Mouse (Mus musculus) heart, embryonic 15.5 days (tissue): ENCODE measurements at regions not wholly inside any gene's neighbourhood (a gene's known extent, or its start where the extent isn't known, plus 50 kb on each side); places are given as distances from the start of the nearest gene placed in this dataset.
"Not testable (repeated sequence)": the region's sequence is repeated elsewhere in the genome, so short reads cannot be mapped to it uniquely, and the experiment has no call there.

ENCODE experiments used
- ATAC-seq: fragments of 200-750 bp; cut with Nextera tagmentation; replicated peaks from 2 replicates; pipeline ENCODE4 v1.8.0; 2017; ENCODE audit warnings: low read depth, moderate TSS enrichment; ENCODE audit not compliant: insufficient number of reproducible peaks, insufficient read depth, low FRiP score
- H3K27ac ChIP-seq: fragments of 300-500 bp; sonication (generic); 2 replicates; pipeline ENCODE4 v1.5.1; 2015; ENCODE audit warnings: mild to moderate bottlenecking, inconsistent platforms
- H3K27me3 ChIP-seq: fragments of 300-500 bp; sonication (generic); 2 replicates; pipeline ENCODE4 v1.6.1; 2015; ENCODE audit warnings: inconsistent platforms
- H3K36me3 ChIP-seq: fragments of 300-500 bp; sonication (generic); 2 replicates; pipeline ENCODE4 v1.6.1; 2015; ENCODE audit warnings: mild to moderate bottlenecking, inconsistent platforms
- H3K4me1 ChIP-seq: fragments of 300-500 bp; sonication (generic); replicated peaks from 2 replicates; pipeline ENCODE4 v1.6.1; 2015; ENCODE audit warnings: inconsistent platforms
- H3K4me2 ChIP-seq: fragments of 300-500 bp; sonication (generic); 2 replicates; pipeline ENCODE4 v1.6.1; 2015; ENCODE audit warnings: inconsistent platforms, mild to moderate bottlenecking, moderate library complexity
- H3K4me3 ChIP-seq: fragments of 300-500 bp; sonication (generic); 2 replicates; pipeline ENCODE4 v1.5.1; 2015; ENCODE audit warnings: mild to moderate bottlenecking, inconsistent platforms
- H3K9ac ChIP-seq: fragments of 300-500 bp; sonication (generic); 2 replicates; pipeline ENCODE4 v1.6.1; 2015; ENCODE audit warnings: mild to moderate bottlenecking, inconsistent platforms
- H3K9me3 ChIP-seq: fragments of 300-500 bp; sonication (generic); replicated peaks from 2 replicates; pipeline ENCODE4 v1.6.1; 2016; ENCODE audit warnings: inconsistent platforms
- WGBS: fragments of 180-500 bp; shearing (Covaris S2); methylation state at CpG from one replicate; pipeline ENCODE4 v1.1.7; 2015; ENCODE audit warnings: mixed read lengths; 5-methylcytosine and 5-hydroxymethylcytosine counted together

DNA sequence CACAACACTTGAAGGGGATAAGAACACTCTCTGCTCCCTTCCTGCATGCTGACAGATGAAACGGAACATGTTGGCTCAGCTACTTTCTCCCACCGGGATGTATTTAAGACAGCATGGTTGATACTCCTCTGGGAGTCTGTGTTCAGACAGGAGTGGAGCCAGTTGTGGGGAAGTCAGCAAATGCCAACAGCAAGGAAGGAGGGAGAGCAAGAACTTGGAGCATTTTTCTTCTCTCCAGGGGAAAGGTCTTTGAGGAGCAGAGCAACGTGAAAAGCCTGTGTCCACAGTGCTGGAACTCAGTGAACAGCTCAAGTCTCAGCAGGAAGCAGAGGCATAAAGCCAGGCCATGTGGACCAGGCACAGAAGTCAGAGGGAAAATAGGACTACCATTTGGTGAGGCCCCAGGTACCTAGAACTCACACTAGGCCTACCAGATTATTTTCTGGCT lies 188.8 kb upstream of the Dmac1 start:
- no peak for ATAC-seq
- no peaks in the 10 kb centered on the region for H3K9me3 ChIP-seq
- no peaks in the 10 kb centered on the region for H3K36me3 ChIP-seq
- no peaks in the 10 kb centered on the region for H3K27me3 ChIP-seq
- no peak overlapping the region for H3K4me3 ChIP-seq
- no peak overlapping the region for H3K27ac ChIP-seq
- H3K4me2 ChIP-seq = no peak overlapping the region
- H3K9ac ChIP-seq = no peak overlapping the region
- 38% methylated on average over 3 of the region's 3 CpGs for WGBS
- H3K4me1 ChIP-seq = no peaks in the 10 kb centered on the region

- Histone ChIP-seq H3K36me3 (no peaks in the 10 kb centered on the region), H3K4me1 (no peaks in the 10 kb centered on the region), H3K27ac (no peak overlapping the region), H3K9me3 (no peaks in the 10 kb centered on the region), H3K4me2 (no peak overlapping the region), H3K4me3 (no peak overlapping the region), H3K27me3 (no peaks in the 10 kb centered on the region), H3K9ac (no peak overlapping the region)
- ATAC-seq = no peak
- 94% methylated on average over 5 of the region's 5 CpGs for WGBS
Observed at GRCm38 (mm10) chr4:75463579-75463978, 185.5 kb upstream of the Dmac1 start.

DNA sequence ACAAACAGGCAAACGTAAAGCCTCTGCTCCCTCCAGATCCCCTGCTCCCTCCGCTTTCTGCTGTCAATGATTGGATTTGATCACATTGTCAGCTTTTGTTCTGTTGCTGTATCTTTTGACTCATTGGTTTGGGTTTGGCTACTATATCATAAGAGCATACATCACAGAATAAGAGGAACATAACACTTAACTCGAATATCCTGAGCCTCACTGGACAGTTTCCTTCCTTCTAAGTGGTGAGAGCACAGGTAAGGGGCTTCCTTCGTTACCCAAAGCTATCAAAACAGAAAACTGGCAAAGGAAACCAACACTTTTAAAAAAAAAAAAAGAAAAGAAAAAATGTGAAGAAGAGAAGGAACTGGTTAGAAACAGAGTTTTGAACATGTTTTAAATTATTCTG lies 171.4 kb upstream of the Dmac1 start:
- Histone ChIP-seq H3K9ac (no peak overlapping the region), H3K9me3 (no peaks in the 10 kb centered on the region), H3K36me3 (no peaks in the 10 kb centered on the region), H3K27ac (no peak overlapping the region), H3K4me2 (no peak overlapping the region), H3K27me3 (no peaks in the 10 kb centered on the region), H3K4me3 (no peak overlapping the region), H3K4me1 (no peaks in the 10 kb centered on the region)
- ATAC-seq = no peak
- WGBS = 62% methylated on average over 4 of the region's 4 CpGs

GRCm38 (mm10) chr4:75423296-75423695 lies 145.2 kb upstream of the Dmac1 start:
- H3K36me3 ChIP-seq = no peaks in the 10 kb centered on the region
- H3K4me1 ChIP-seq = no peaks in the 10 kb centered on the region
- no peaks in the 10 kb centered on the region for H3K9me3 ChIP-seq
- ATAC-seq = no peak
- no peak overlapping the region for H3K4me2 ChIP-seq
- H3K4me3 ChIP-seq = no peak overlapping the region
- no peak overlapping the region for H3K27ac ChIP-seq
- H3K9ac ChIP-seq = no peak overlapping the region
- no peaks in the 10 kb centered on the region for H3K27me3 ChIP-seq

GRCm38 (mm10) chr4:75400754-75401153 lies 122.6 kb upstream of the Dmac1 start:
- not testable (repeated sequence) for H3K9ac ChIP-seq, H3K36me3 ChIP-seq, H3K4me2 ChIP-seq, H3K4me1 ChIP-seq, H3K9me3 ChIP-seq, H3K27me3 ChIP-seq, ATAC-seq, H3K27ac ChIP-seq, H3K4me3 ChIP-seq
- 78% methylated on average over 3 of the region's 3 CpGs for WGBS

DNA sequence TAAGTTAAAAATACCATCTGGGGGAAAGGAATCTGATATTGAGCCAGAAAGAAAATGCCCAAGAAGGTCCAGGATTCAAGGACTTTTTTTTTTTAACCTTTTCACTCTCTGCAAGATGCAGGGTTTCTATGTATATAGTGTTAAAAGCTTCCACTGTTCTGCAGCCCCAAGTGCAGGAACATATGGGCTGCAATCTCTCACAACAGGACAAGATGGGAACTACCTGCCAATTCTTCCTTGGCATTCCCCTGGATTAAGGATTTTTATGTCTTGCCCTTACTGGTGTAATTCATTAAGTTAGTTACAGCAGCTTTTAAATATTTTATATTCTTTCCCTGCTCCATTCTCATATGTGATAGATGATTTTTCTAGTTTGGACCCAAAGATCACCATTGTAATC lies 116.9 kb upstream of the Dmac1 start:
- H3K36me3 ChIP-seq = no peaks in the 10 kb centered on the region
- H3K4me1 ChIP-seq = no peaks in the 10 kb centered on the region
- no peak for ATAC-seq
- no peak overlapping the region for H3K4me2 ChIP-seq
- H3K9ac ChIP-seq = no peak overlapping the region
- H3K27me3 ChIP-seq = no peaks in the 10 kb centered on the region
- no peak overlapping the region for H3K27ac ChIP-seq
- no peaks in the 10 kb centered on the region for H3K9me3 ChIP-seq
- H3K4me3 ChIP-seq = no peak overlapping the region

DNA sequence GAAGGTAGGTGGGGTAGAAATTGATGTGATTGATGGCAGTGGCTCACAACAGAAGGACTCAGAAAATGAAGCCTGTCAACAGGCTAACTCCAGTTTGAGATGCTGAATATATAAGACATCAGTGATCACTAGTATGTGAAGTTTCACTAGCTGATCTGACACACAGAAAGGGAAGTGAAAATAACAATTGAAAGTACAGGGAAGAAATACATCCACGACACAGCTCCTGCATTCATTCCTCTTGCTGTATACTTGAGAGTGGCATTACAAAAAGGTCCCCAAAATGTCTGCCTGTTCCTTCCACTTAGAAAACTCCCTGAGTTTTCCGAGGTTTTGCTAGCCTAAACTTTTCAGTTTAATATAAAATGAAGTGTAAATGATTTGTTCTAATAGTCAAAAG lies 116.2 kb upstream of the Dmac1 start:
- H3K4me3 ChIP-seq = no peak overlapping the region
- WGBS = 66% methylated on average over 2 of the region's 2 CpGs
- H3K4me2 ChIP-seq = no peak overlapping the region
- H3K9ac ChIP-seq = no peak overlapping the region
- no peaks in the 10 kb centered on the region for H3K4me1 ChIP-seq
- no peaks in the 10 kb centered on the region for H3K27me3 ChIP-seq
- H3K36me3 ChIP-seq = no peaks in the 10 kb centered on the region
- H3K27ac ChIP-seq = no peak overlapping the region
- H3K9me3 ChIP-seq = no peaks in the 10 kb centered on the region
- no peak for ATAC-seq

DNA sequence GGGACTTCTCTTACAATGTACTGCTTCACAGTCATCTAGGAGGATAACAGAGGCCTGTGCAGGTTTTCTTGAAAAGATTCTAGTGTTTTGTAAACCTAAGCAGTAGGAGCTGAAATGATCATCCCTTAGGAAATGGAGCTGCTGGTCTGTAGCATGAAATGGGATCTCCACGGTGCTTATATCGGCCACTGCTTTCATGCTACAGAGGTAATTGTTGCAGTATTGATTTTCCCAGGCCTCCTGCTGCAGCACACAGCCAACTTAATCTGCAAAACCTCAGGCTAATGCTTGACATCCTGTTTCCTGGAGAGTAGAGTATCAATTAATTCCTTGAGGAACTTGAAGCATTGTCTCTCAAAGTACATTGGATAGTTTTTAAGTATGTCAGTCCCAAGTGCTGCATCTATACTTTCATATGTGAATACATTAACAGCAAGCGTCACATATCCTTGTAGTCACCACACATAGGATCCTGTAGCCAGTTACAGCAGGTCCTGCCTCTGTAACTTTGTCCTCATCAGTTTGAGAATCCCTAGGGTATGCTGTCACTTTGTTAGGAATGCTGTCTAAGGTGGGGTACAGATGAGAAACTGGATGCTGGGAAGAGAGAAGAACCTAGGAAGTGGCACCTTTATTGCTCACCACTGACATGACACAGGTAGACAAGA lies 108.3 kb upstream of the Dmac1 start:
- Histone ChIP-seq H3K4me2 (no peak overlapping the region), H3K9me3 (no peaks in the 10 kb centered on the region), H3K27me3 (no peaks in the 10 kb centered on the region), H3K4me3 (no peak overlapping the region), H3K27ac (no peak overlapping the region), H3K9ac (no peak overlapping the region), H3K4me1 (peaks cover 4% of the 10 kb centered on the region), H3K36me3 (no peaks in the 10 kb centered on the region)
- WGBS = 69% methylated on average over 3 of the region's 3 CpGs
- ATAC-seq = no peak

DNA sequence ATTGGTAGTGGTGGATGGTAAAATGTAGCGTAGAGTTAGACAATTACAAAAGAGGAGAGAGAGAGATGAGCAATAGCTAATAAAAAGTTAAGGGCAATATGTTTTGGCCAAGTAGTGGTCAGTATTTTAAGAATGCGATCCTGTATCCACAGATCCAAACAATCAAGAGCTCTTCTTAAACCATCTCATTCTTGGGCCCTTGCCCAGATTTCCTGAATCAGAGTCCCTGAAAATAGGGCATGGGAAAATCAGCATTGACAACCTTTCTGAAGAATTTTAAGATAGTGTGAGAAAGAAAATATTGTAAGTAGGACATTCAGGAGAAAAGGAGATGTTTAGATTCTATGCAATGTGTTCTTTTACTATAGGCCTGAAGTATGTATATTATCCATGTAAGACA lies 81.4 kb upstream of the Dmac1 start:
- no peaks in the 10 kb centered on the region for H3K36me3 ChIP-seq
- H3K27me3 ChIP-seq = no peaks in the 10 kb centered on the region
- 65% methylated on average over 2 of the region's 2 CpGs for WGBS
- no peak overlapping the region for H3K4me2 ChIP-seq
- H3K27ac ChIP-seq = no peak overlapping the region
- no peak overlapping the region for H3K9ac ChIP-seq
- H3K9me3 ChIP-seq = no peaks in the 10 kb centered on the region
- no peak for ATAC-seq
- H3K4me3 ChIP-seq = no peak overlapping the region
- no peaks in the 10 kb centered on the region for H3K4me1 ChIP-seq

- WGBS = 93% methylated on average over 9 of the region's 9 CpGs
- H3K27ac ChIP-seq = no peak overlapping the region
Observed at GRCm38 (mm10) chr4:75355621-75356020, 77.5 kb upstream of the Dmac1 start.

GRCm38 (mm10) chr4:75334496-75334895 lies 56.4 kb upstream of the Dmac1 start:
- no peaks in the 10 kb centered on the region for H3K27me3 ChIP-seq
- H3K4me3 ChIP-seq = no peak overlapping the region
- no peak overlapping the region for H3K9ac ChIP-seq
- H3K36me3 ChIP-seq = no peaks in the 10 kb centered on the region
- WGBS = 82% methylated on average over 2 of the region's 2 CpGs
- ATAC-seq = no peak
- no peak overlapping the region for H3K4me2 ChIP-seq
- H3K4me1 ChIP-seq = no peaks in the 10 kb centered on the region
- H3K9me3 ChIP-seq = no peaks in the 10 kb centered on the region
- no peak overlapping the region for H3K27ac ChIP-seq

More at GRCm38 (mm10) chr4:75355621-75356020, 77.5 kb upstream of the Dmac1 start:
- H3K9me3 ChIP-seq = no peaks in the 10 kb centered on the region
- no peak overlapping the region for H3K4me3 ChIP-seq
- H3K4me2 ChIP-seq = no peak overlapping the region
- H3K9ac ChIP-seq = no peak overlapping the region
- no peak for ATAC-seq
- H3K4me1 ChIP-seq = no peaks in the 10 kb centered on the region
- no peaks in the 10 kb centered on the region for H3K27me3 ChIP-seq
- no peaks in the 10 kb centered on the region for H3K36me3 ChIP-seq

GRCm38 (mm10) chr4:75332791-75333190 lies 54.7 kb upstream of the Dmac1 start:
- Histone ChIP-seq H3K9me3 (no peaks in the 10 kb centered on the region), H3K27ac (no peak overlapping the region), H3K36me3 (no peaks in the 10 kb centered on the region), H3K4me3 (no peak overlapping the region), H3K27me3 (no peaks in the 10 kb centered on the region), H3K4me1 (no peaks in the 10 kb centered on the region), H3K9ac (no peak overlapping the region), H3K4me2 (no peak overlapping the region)
- no peak for ATAC-seq
- WGBS = 70% methylated on average over 5 of the region's 5 CpGs
